Mouse (Mus musculus) heart, embryonic 14.5 days (tissue): ENCODE measurements at regions not wholly inside any gene's neighbourhood (a gene's known extent, or its start where the extent isn't known, plus 50 kb on each side); places are given as distances from the start of the nearest gene placed in this dataset.

Source experiments
- ATAC-seq: fragments of 200-750 bp; cut with Nextera tagmentation; 2 replicates; pipeline ENCODE4 v1.8.0; 2017; ENCODE audit warnings: low read depth, moderate TSS enrichment; ENCODE audit not compliant: insufficient number of reproducible peaks, insufficient read depth, low FRiP score
- H3K27ac ChIP-seq, 2 experiments: fragments of 200-500 bp in 1 of 2; fragments of 300-500 bp in 1 of 2; sonication (generic) in 1 of 2; replicated peaks in 1 of 2; 2 replicates each; pipeline ENCODE4 v1.5.1; 2012 to 2014; ENCODE audit warnings: low read depth in 2 of 2, low read length in 2 of 2, control low read depth in 1 of 2, mild to moderate bottlenecking in 1 of 2, mixed read lengths in 1 of 2; ENCODE audit not compliant: control insufficient read depth in 1 of 2, insufficient read depth in 1 of 2
- H3K27me3 ChIP-seq: fragments of 300-500 bp; sonication (generic); 2 replicates; pipeline ENCODE4 v1.6.1; 2014; ENCODE audit warnings: mild to moderate bottlenecking, low read length, control low read depth; ENCODE audit not compliant: control insufficient read depth, insufficient read depth
- H3K36me3 ChIP-seq: fragments of 300-500 bp; sonication (generic); 2 replicates; pipeline ENCODE4 v1.6.1; 2014; ENCODE audit warnings: mild to moderate bottlenecking, control low read depth, low read length, mixed read lengths; ENCODE audit not compliant: control insufficient read depth, insufficient read depth
- H3K4me1 ChIP-seq, 2 experiments: fragments of 200-500 bp in 1 of 2; fragments of 300-500 bp in 1 of 2; sonication (generic) in 1 of 2; 2 replicates each; pipeline ENCODE4 v1.6.1; 2012 to 2014; ENCODE audit warnings: low read length in 2 of 2, control low read depth in 1 of 2, mixed read lengths in 1 of 2; ENCODE audit not compliant: control insufficient read depth in 2 of 2, insufficient read depth in 2 of 2
- H3K4me2 ChIP-seq: fragments of 300-500 bp; sonication (generic); 2 replicates; pipeline ENCODE4 v1.6.1; 2014; ENCODE audit warnings: mild to moderate bottlenecking, low read length
- H3K4me3 ChIP-seq, 2 experiments: fragments of 200-500 bp in 1 of 2; fragments of 300-500 bp in 1 of 2; sonication (generic) in 1 of 2; 2 replicates each; pipeline ENCODE4 v1.5.1; 2012 to 2014; ENCODE audit warnings: low read length in 2 of 2, mild to moderate bottlenecking in 2 of 2, control low read depth in 1 of 2, low read depth in 1 of 2, moderate library complexity in 1 of 2; ENCODE audit not compliant: control insufficient read depth in 1 of 2, insufficient read depth in 1 of 2
- H3K9ac ChIP-seq: fragments of 300-500 bp; sonication (generic); 2 replicates; pipeline ENCODE4 v1.6.1; 2014; ENCODE audit warnings: mild to moderate bottlenecking, low read length
- H3K9me3 ChIP-seq: fragments of 300-500 bp; sonication (generic); 2 replicates; pipeline ENCODE4 v1.6.1; 2016; ENCODE audit warnings: low read length, control low read depth; ENCODE audit not compliant: control insufficient read depth
- WGBS: fragments of 180-500 bp; shearing (Covaris S2); extraction: QIAGEN DNeasy Blood & Tissue Kit; methylation state at CpG from one replicate; pipeline ENCODE4 v1.1.7; 2014; 5-methylcytosine and 5-hydroxymethylcytosine counted together

GRCm38 (mm10) chr4:87665149-87665548 lies 368.0 kb downstream of the Mllt3 start:
- 52% methylated on average over 6 of the region's 6 CpGs for WGBS
- Histone ChIP-seq H3K4me3 (no peak overlapping the region), H3K27ac (peak overlapping the region in 1 of 2 experiments; percentile 45; a peak in 2 of 4 replicates), H3K27me3 (no peaks in the 10 kb centered on the region), H3K9ac (no peak overlapping the region), H3K4me1 (peaks cover 4 to 5% of the 10 kb centered on the region in 2 experiments; a peak in 3 of 4 replicates), H3K9me3 (no peaks in the 10 kb centered on the region), H3K36me3 (no peaks in the 10 kb centered on the region), H3K4me2 (no peak overlapping the region)
- no peak for ATAC-seq

- no peaks in the 10 kb centered on the region for H3K36me3 ChIP-seq
- H3K27ac ChIP-seq, result peak overlapping the region; percentile 35 to 37; a peak in 1 of 4 replicates
- no peak overlapping the region for H3K9ac ChIP-seq
- no peaks in the 10 kb centered on the region for H3K9me3 ChIP-seq
- 29% methylated on average over 2 of the region's 2 CpGs for WGBS
- peaks cover 7 to 15% of the 10 kb centered on the region in 2 experiments for H3K4me1 ChIP-seq
- H3K27me3 ChIP-seq, result no peaks in the 10 kb centered on the region
- H3K4me2 ChIP-seq, result no peak overlapping the region
- H3K4me3 ChIP-seq, result no peak overlapping the region
- ATAC-seq, result peak; percentile 71
These were observed 370.3 kb downstream of the Mllt3 start for GRCm38 (mm10) chr4:87662876-87663275.

- H3K27ac ChIP-seq, result peak overlapping the region in 1 of 2 experiments; percentile 36; a peak in 3 of 4 replicates
These were observed 374.8 kb downstream of the Mllt3 start for GRCm38 (mm10) chr4:87658316-87658715.

GRCm38 (mm10) chr4:87657855-87658254 lies 375.3 kb downstream of the Mllt3 start:
- Histone ChIP-seq H3K4me1 (peaks cover 9 to 22% of the 10 kb centered on the region in 2 experiments), H3K27ac (peak overlapping the region; percentile 1 to 36; a peak in 2 of 4 replicates), H3K36me3 (no peaks in the 10 kb centered on the region), H3K4me3 (no peak overlapping the region), H3K27me3 (no peaks in the 10 kb centered on the region), H3K9ac (no peak overlapping the region), H3K4me2 (no peak overlapping the region), H3K9me3 (no peaks in the 10 kb centered on the region)
- ATAC-seq, result no peak
- WGBS, result 13% methylated on average over 2 of the region's 2 CpGs

More at GRCm38 (mm10) chr4:87658316-87658715, 374.8 kb downstream of the Mllt3 start:
- 55% methylated on average over 4 of the region's 4 CpGs for WGBS
- Histone ChIP-seq H3K9me3 (no peaks in the 10 kb centered on the region), H3K36me3 (no peaks in the 10 kb centered on the region), H3K4me1 (peaks cover 9 to 23% of the 10 kb centered on the region in 2 experiments), H3K9ac (no peak overlapping the region), H3K4me2 (no peak overlapping the region), H3K27me3 (no peaks in the 10 kb centered on the region), H3K4me3 (no peak overlapping the region)
- no peak for ATAC-seq

- no peak for ATAC-seq
- Histone ChIP-seq H3K4me1 (peaks cover 6 to 15% of the 10 kb centered on the region in 2 experiments), H3K4me2 (no peak overlapping the region), H3K27me3 (no peaks in the 10 kb centered on the region), H3K36me3 (no peaks in the 10 kb centered on the region), H3K27ac (no peak overlapping the region), H3K9ac (no peak overlapping the region), H3K9me3 (no peaks in the 10 kb centered on the region), H3K4me3 (no peak overlapping the region)
- WGBS, result 74% methylated on average over 5 of the region's 5 CpGs
These were observed 379.6 kb downstream of the Mllt3 start for GRCm38 (mm10) chr4:87653440-87654165.

- no peak overlapping the region for H3K27ac ChIP-seq
- no peaks in the 10 kb centered on the region for H3K36me3 ChIP-seq
- 86% methylated on average over 8 of the region's 8 CpGs for WGBS
- H3K4me2 ChIP-seq, result no peak overlapping the region
- H3K4me3 ChIP-seq, result no peak overlapping the region
- no peak overlapping the region for H3K9ac ChIP-seq
- ATAC-seq, result no peak
- peaks cover 2 to 9% of the 10 kb centered on the region in 2 experiments; a peak in 3 of 4 replicates for H3K4me1 ChIP-seq
- H3K27me3 ChIP-seq, result no peaks in the 10 kb centered on the region
- H3K9me3 ChIP-seq, result no peaks in the 10 kb centered on the region
These were observed 380.7 kb downstream of the Mllt3 start for GRCm38 (mm10) chr4:87652314-87652934.

GRCm38 (mm10) chr4:87651275-87651674 lies 381.9 kb downstream of the Mllt3 start:
- no peak for ATAC-seq
- Histone ChIP-seq H3K4me1 (peaks cover 2 to 6% of the 10 kb centered on the region in 2 experiments; a peak in 1 of 4 replicates), H3K27ac (no peak overlapping the region), H3K4me2 (no peak overlapping the region), H3K9ac (no peak overlapping the region), H3K4me3 (no peak overlapping the region), H3K36me3 (no peaks in the 10 kb centered on the region), H3K9me3 (no peaks in the 10 kb centered on the region), H3K27me3 (no peaks in the 10 kb centered on the region)
- 76% methylated on average over 3 of the region's 3 CpGs for WGBS
